Mouse (Mus musculus): ENCODE results near the gene Stac2.

Gene Stac2

GRCm38 (mm10) chr11:97998074-97998793, 55.0 kb downstream of the Stac2 start:
- DNase-seq (ENCODE audit: low read depth, low spot score), result no peak

GRCm38 (mm10) chr11:97997387-97997960, 55.8 kb downstream of the Stac2 start:
- DNase-seq (ENCODE audit: low read depth, low spot score), result no peak

GRCm38 (mm10) chr11:97996691-97997090, 56.6 kb downstream of the Stac2 start:
- DNase-seq (ENCODE audit: low read depth, low spot score), result no peak

GRCm38 (mm10) chr11:97995564-97996288, 57.5 kb downstream of the Stac2 start, which contains the start of gene Arl5c:
TSS of gene Arl5c (minus strand) at chr11:97996181.
- peak; percentile 80 for DNase-seq (ENCODE audit: low read depth, low spot score)

GRCm38 (mm10) chr11:97994539-97995100, 58.6 kb downstream of the Stac2 start:
- peak; percentile 93 for DNase-seq (ENCODE audit: low read depth, low spot score)

GRCm38 (mm10) chr11:97988530-97989096, 64.6 kb downstream of the Stac2 start:
- peak; percentile 90 for DNase-seq (ENCODE audit: low read depth, low spot score)

- peak; percentile 99 for DNase-seq (ENCODE audit: low read depth, low spot score)
Measured at GRCm38 (mm10) chr11:97987551-97988526, 65.4 kb downstream of the Stac2 start.

- DNase-seq (ENCODE audit: low read depth, low spot score), result peak; percentile 30
Measured at GRCm38 (mm10) chr11:97986738-97987465, 66.4 kb downstream of the Stac2 start.

Measured in ZHBTc4 (cell line).